Mouse (Mus musculus) heart, embryonic 12.5 days (tissue): Measurements from ENCODE around the gene Higd1b. TPM values are rescaled to one million over a fixed set of nuclear protein-coding genes. Genes with fewer than 3 reads are reported as not detected.
A peak's percentile ranks its signal among the peaks of the same experiment; 100 is the strongest.

Experiments
- ATAC-seq: fragments of 200-750 bp; cut with Nextera tagmentation; 2 replicates; pipeline ENCODE4 v1.8.0; 2017; ENCODE audit warnings: moderate TSS enrichment, moderate library complexity; ENCODE audit not compliant: insufficient number of reproducible peaks, low FRiP score
- H3K27ac ChIP-seq: fragments of 300-500 bp; sonication (generic); 2 replicates; pipeline ENCODE4 v1.5.1; 2016; ENCODE audit warnings: mild to moderate bottlenecking, moderate library complexity; ENCODE audit not compliant: poor library complexity, severe bottlenecking
- H3K27me3 ChIP-seq: fragments of 300-500 bp; sonication (generic); replicated peaks from 2 replicates; pipeline ENCODE4 v1.6.1; 2016; ENCODE audit warnings: mild to moderate bottlenecking, moderate library complexity
- H3K36me3 ChIP-seq: fragments of 300-500 bp; sonication (generic); 2 replicates; pipeline ENCODE4 v1.6.1; 2016; ENCODE audit warnings: mild to moderate bottlenecking, moderate library complexity
- H3K4me1 ChIP-seq: fragments of 300-500 bp; sonication (generic); replicated peaks from 2 replicates; pipeline ENCODE4 v1.6.1; 2016; ENCODE audit warnings: mild to moderate bottlenecking
- H3K4me2 ChIP-seq: fragments of 300-500 bp; sonication (generic); 2 replicates; pipeline ENCODE4 v1.6.1; 2016; ENCODE audit warnings: mild to moderate bottlenecking, moderate library complexity
- H3K4me3 ChIP-seq: fragments of 300-500 bp; sonication (generic); 2 replicates; pipeline ENCODE4 v1.5.1; 2016; ENCODE audit warnings: mild to moderate bottlenecking
- H3K9ac ChIP-seq: fragments of 300-500 bp; sonication (generic); 2 replicates; pipeline ENCODE4 v1.6.1; 2016; ENCODE audit warnings: mild to moderate bottlenecking, moderate library complexity
- H3K9me3 ChIP-seq: fragments of 300-500 bp; sonication (generic); replicated peaks from 2 replicates; pipeline ENCODE4 v1.6.1; 2016; ENCODE audit warnings: mild to moderate bottlenecking, moderate library complexity
- WGBS: fragments of 180-500 bp; shearing (Covaris S2); methylation state at CpG from one replicate; pipeline ENCODE4 v1.1.7; 2016; 5-methylcytosine and 5-hydroxymethylcytosine counted together
- polyA plus RNA-seq: library from polyadenylated mRNA; unstranded; fragments of >200 nt; fragmentation: Nextera tagmentation; extraction: Ambion mirVana; gene quantifications from 2 replicates; pipeline ENCODE4 v1.2.1, GENCODE M21; 2016

The Higd1b gene
- polyA plus RNA-seq, 1 experiment from 2014 or later, result not detected

- Histone ChIP-seq H3K9ac (peak overlapping the region; percentile 87), H3K4me3 (peak overlapping the region; percentile 89), H3K9me3 (no peaks in the 10 kb centered on the region), H3K4me2 (peak overlapping the region; percentile 87), H3K27me3 (peaks cover 20% of the 10 kb centered on the region), H3K36me3 (peaks cover 12% of the 10 kb centered on the region), H3K27ac (no peak overlapping the region), H3K4me1 (peaks cover 34% of the 10 kb centered on the region)
- WGBS, result 9% methylated on average over 13 of the region's 13 CpGs
- peak; percentile 43; the same call in 1 of the 2 replicates for ATAC-seq
Observed at GRCm38 (mm10) chr11:102881314-102882198, 45.9 kb downstream of the Higd1b start.

GRCm38 (mm10) chr11:102884616-102885219 lies 49.1 kb downstream of the Higd1b start, which contains the start of gene Fam187a:
Gene Fam187a (plus strand): TSS chr11:102885169.
- Histone ChIP-seq H3K9me3 (no peaks in the 10 kb centered on the region), H3K9ac (no peak within 1 kb of the TSS), H3K4me2 (peak within 1 kb of the TSS; percentile 9; the same call in 1 of the 2 replicates), H3K4me1 (peaks cover 28% of the 10 kb centered on the region), H3K27me3 (peaks cover 39% of the 10 kb centered on the region), H3K36me3 (no peaks in the 10 kb centered on the region), H3K4me3 (no peak within 1 kb of the TSS), H3K27ac (no peak within 1 kb of the TSS)
- ATAC-seq, result no peak
- 49% methylated on average over 10 of the region's 10 CpGs for WGBS

DNA sequence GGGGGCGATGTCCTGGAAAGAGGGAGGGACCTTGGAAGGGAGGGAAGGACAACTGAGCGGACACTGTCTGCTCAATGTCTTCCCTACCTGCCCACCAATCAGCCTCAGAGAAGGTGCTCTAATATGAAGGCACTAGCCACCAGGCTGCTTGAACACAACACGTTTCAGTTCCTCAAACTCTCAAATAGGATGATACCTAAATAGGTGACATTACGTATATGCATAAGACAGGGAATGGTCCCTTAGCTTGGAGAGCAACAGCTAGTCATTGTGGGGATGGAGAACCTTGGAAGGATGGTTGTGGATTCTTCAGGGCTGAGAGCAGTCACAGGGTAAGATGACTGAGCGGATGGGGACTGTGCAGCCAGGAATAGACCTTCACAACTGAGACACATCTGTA lies 51.8 kb downstream of the Higd1b start:
- Histone ChIP-seq H3K4me1 (peaks cover 17% of the 10 kb centered on the region), H3K4me2 (no peak overlapping the region), H3K36me3 (no peaks in the 10 kb centered on the region), H3K27ac (no peak overlapping the region), H3K27me3 (peaks cover 58% of the 10 kb centered on the region), H3K9ac (no peak overlapping the region), H3K9me3 (no peaks in the 10 kb centered on the region), H3K4me3 (no peak overlapping the region)
- WGBS, result 78% methylated on average over 5 of the region's 5 CpGs
- no peak for ATAC-seq

Other genes with a start within 250 kb of the Higd1b start
- gene Fzd2, start 231.5 kb upstream of the Higd1b start, polyA plus RNA-seq, result 32.0 and 33.8 TPM in 2 replicates
- gene Meioc, start 172.1 kb upstream of the Higd1b start, polyA plus RNA-seq, result 1.6 and 2.0 TPM in 2 replicates
- gene Ccdc43, start 138.1 kb upstream of the Higd1b start, polyA plus RNA-seq, result 46.4 and 46.5 TPM in 2 replicates
- 9.1 and 10.0 TPM in 2 replicates for gene Adam11, start 74.4 kb upstream of the Higd1b start, polyA plus RNA-seq
- gene Gjc1, start 16.1 kb upstream of the Higd1b start, polyA plus RNA-seq, result 69.9 and 72.1 TPM in 2 replicates
- 145 and 146 TPM in 2 replicates for gene Eftud2, start 45.1 kb downstream of the Higd1b start, polyA plus RNA-seq
- gene Ccdc103, start 45.4 kb downstream of the Higd1b start, polyA plus RNA-seq, result 0.42 and 0.71 TPM in 2 replicates
- gene Fam187a, start 49.3 kb downstream of the Higd1b start, polyA plus RNA-seq, result not detected in 2 replicates
- 0.12 and 0.17 TPM in 2 replicates for gene Gfap, start 65.1 kb downstream of the Higd1b start, polyA plus RNA-seq
- 6.4 and 8.6 TPM in 2 replicates for gene Kif18b, start 89.3 kb downstream of the Higd1b start, polyA plus RNA-seq
- gene C1ql1, start 110.8 kb downstream of the Higd1b start, polyA plus RNA-seq, result 0.87 and 1.4 TPM in 2 replicates
- 46.9 and 50.4 TPM in 2 replicates for gene Nmt1, start 192.3 kb downstream of the Higd1b start, polyA plus RNA-seq
- 94.1 and 95.2 TPM in 2 replicates for gene Dcakd, start 192.5 kb downstream of the Higd1b start, polyA plus RNA-seq